Mouse (Mus musculus) midbrain, embryonic 11.5 days (tissue): ENCODE measurements around the gene Slc2a4. TPM values are rescaled to one million over a fixed set of nuclear protein-coding genes. Genes with fewer than 3 reads are reported as not detected.
"Not testable (repeated sequence)": the region's sequence is repeated elsewhere in the genome, so short reads cannot be mapped to it uniquely, and the experiment has no call there.

Source experiments
- ATAC-seq: fragments of 200-750 bp; cut with Nextera tagmentation; 2 replicates; pipeline ENCODE4 v1.8.0; 2017; ENCODE audit warnings: moderate TSS enrichment, moderate library complexity; ENCODE audit not compliant: low FRiP score
- DNase-seq: peaks from one replicate; pipeline ENCODE4 v3.0.0; 2015; ENCODE audit warnings: low spot score; ENCODE audit errors: missing footprints
- H3K27ac ChIP-seq: fragments of 300-500 bp; sonication (generic); 2 replicates; pipeline ENCODE4 v1.5.1; 2014; ENCODE audit warnings: low read depth, low read length
- H3K27me3 ChIP-seq: fragments of 300-500 bp; sonication (generic); 2 replicates; pipeline ENCODE4 v1.6.1; 2014; ENCODE audit warnings: mild to moderate bottlenecking, low read length, moderate library complexity, mixed read lengths; ENCODE audit not compliant: control insufficient read depth, insufficient read depth
- H3K36me3 ChIP-seq: fragments of 300-500 bp; sonication (generic); 2 replicates; pipeline ENCODE4 v1.6.1; 2014; ENCODE audit warnings: mild to moderate bottlenecking, low read length, moderate library complexity, mixed read lengths; ENCODE audit not compliant: control insufficient read depth, insufficient read depth
- H3K4me1 ChIP-seq: fragments of 300-500 bp; sonication (generic); 2 replicates; pipeline ENCODE4 v1.6.1; 2014; ENCODE audit warnings: low read length; ENCODE audit not compliant: control insufficient read depth, insufficient read depth
- H3K4me2 ChIP-seq: fragments of 300-500 bp; sonication (generic); 2 replicates; pipeline ENCODE4 v1.6.1; 2014; ENCODE audit warnings: mild to moderate bottlenecking, moderate library complexity
- H3K4me3 ChIP-seq: fragments of 300-500 bp; sonication (generic); 2 replicates; pipeline ENCODE4 v1.5.1; 2014; ENCODE audit warnings: low read depth, low read length
- H3K9ac ChIP-seq: fragments of 300-500 bp; sonication (generic); 2 replicates; pipeline ENCODE4 v1.6.1; 2014; ENCODE audit warnings: low read length
- H3K9me3 ChIP-seq: fragments of 300-500 bp; sonication (generic); 2 replicates; pipeline ENCODE4 v1.6.1; 2016; ENCODE audit warnings: low read length; ENCODE audit not compliant: control insufficient read depth
- WGBS: fragments of 180-500 bp; shearing (Covaris S2); extraction: QIAGEN DNeasy Blood & Tissue Kit; methylation state at CpG from one replicate; pipeline ENCODE4 v1.1.7; 2014; 5-methylcytosine and 5-hydroxymethylcytosine counted together
- polyA plus RNA-seq: library from polyadenylated mRNA; unstranded; fragments of >200 nt; fragmentation: Nextera tagmentation; extraction: Ambion mirVana; gene quantifications from 2 replicates; pipeline ENCODE4 v1.2.1, GENCODE M21; 2014

The Slc2a4 gene
- polyA plus RNA-seq, 1 experiment from 2014 or later, result 7.8 TPM

DNA sequence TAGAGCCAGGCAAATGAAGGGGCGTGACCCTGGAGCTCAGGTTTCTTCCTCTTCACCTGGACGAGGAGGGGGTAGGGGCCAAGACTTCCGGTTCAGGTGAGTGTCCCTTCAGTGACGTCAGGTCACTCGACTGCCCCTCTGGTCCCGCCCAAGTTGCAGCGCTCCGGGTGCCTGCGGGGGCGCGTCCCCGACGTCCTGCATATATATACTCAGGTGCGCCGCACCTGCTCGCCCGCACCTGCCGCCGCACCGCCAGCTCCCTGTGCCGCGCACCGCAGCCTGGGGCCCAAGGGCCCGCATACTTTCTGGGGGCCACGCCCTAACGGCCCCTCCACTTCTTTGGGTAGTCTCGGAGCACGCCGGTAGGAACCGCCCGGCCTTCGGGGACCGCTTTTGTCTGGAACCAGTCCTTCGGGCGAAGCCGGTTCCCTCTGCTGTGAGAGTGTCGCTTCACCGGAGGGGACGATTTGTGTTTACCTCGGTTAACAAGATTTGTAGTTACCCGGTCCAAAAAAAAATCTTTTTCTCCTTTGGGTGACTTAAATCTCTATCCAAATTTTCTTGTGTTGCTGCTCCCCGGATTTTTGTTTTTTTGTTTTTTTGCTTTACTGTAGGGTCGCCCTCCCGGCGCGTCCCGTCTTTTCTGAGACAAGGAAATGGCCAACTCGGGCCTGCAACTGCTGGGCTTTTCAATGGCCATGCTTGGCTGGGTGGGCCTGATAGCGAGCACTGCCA is 17.4 kb upstream of the Slc2a4 start:
- no peak overlapping the region for H3K4me2 ChIP-seq
- H3K4me3 ChIP-seq, result peak overlapping the region; percentile 16; the same call in 1 of the 2 replicates
- H3K27ac ChIP-seq, result no peak overlapping the region
- peaks cover 12% of the 10 kb centered on the region; the same call in 1 of the 2 replicates for H3K36me3 ChIP-seq
- no peaks in the 10 kb centered on the region for H3K9me3 ChIP-seq
- peaks cover 54% of the 10 kb centered on the region for H3K27me3 ChIP-seq
- ATAC-seq, result no peak
- peaks cover 6% of the 10 kb centered on the region; the same call in 1 of the 2 replicates for H3K4me1 ChIP-seq
- 2% methylated on average over 49 of the region's 49 CpGs for whole genome bisulfite sequencing
- H3K9ac ChIP-seq, result no peak overlapping the region
- peak; percentile 93 for DNase-seq

DNA sequence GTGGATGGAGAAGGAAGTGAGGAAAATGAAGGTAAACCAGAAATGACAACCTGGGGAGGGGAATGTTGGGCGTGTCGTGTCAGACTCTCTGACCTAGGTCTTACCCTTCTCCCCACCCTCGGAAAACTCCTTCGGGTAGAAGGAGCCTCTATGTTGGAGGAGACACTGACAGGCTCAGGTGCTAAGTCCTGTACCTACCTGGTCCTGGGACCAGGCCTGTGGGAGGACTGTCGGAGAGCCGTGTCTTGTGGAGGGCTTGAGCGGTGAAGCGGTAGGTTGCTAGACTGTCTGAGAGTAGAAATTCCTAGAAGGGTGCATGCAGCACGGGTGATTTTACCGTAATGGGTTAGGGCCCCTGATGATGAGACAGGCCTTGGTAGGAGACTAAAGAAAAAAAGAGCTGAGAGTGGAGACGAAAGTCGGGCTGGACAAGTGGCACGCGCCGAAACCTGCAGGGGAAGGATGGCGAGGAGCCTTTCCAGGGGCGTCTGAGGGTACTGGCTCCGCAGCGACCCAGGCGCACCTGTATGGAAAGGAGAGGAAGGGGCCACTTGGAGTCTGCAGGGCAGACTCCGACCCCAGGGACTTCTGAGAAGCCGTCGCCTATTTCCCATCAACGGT is 16.8 kb upstream of the Slc2a4 start, which contains the start of gene Cldn7:
Gene Cldn7, plus strand, starts transcription at position 130 of the 621 bp plus-strand sequence.
- no peak within 1 kb of the TSS for H3K4me3 ChIP-seq
- H3K9me3 ChIP-seq, result no peaks in the 10 kb centered on the region
- no peak within 1 kb of the TSS for H3K9ac ChIP-seq
- peaks cover 6% of the 10 kb centered on the region; the same call in 1 of the 2 replicates for H3K4me1 ChIP-seq
- H3K36me3 ChIP-seq, result peaks cover 7% of the 10 kb centered on the region; the same call in 1 of the 2 replicates
- H3K4me2 ChIP-seq, result no peak within 1 kb of the TSS
- ATAC-seq, result no peak
- peak; percentile 92 for DNase-seq
- H3K27me3 ChIP-seq, result peaks cover 54% of the 10 kb centered on the region
- no peak within 1 kb of the TSS for H3K27ac ChIP-seq
- WGBS, result 13% methylated on average over 24 of the region's 24 CpGs

DNA sequence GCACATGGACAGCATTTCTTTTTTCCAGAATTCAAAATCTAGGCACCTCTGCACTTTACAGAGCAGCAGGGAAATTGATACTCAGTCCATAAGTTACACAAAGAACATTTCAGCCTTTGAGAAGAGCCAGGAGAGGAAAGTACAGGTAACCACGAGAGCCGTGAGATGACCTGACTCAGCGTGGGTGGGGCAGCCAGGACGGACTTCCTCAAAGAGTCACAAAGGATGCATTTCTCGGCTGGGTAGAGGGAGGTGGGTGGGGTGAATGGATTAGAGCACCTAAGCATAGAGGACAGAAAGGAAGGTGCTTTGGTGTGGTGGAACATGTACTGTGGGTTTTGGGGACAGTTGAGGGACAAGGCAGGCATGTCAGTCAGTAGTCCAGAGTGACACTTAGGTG is 13.9 kb upstream of the Slc2a4 start:
- Histone ChIP-seq H3K36me3 (no peaks in the 10 kb centered on the region), H3K4me1 (peaks cover 6% of the 10 kb centered on the region; the same call in 1 of the 2 replicates), H3K27ac (no peak overlapping the region), H3K27me3 (peaks cover 39% of the 10 kb centered on the region), H3K4me3 (no peak overlapping the region), H3K9ac (no peak overlapping the region), H3K9me3 (no peaks in the 10 kb centered on the region), H3K4me2 (no peak overlapping the region)
- ATAC-seq (no peak), DNase-seq (no peak)
- 59% methylated on average over 5 of the region's 5 CpGs for WGBS

DNA sequence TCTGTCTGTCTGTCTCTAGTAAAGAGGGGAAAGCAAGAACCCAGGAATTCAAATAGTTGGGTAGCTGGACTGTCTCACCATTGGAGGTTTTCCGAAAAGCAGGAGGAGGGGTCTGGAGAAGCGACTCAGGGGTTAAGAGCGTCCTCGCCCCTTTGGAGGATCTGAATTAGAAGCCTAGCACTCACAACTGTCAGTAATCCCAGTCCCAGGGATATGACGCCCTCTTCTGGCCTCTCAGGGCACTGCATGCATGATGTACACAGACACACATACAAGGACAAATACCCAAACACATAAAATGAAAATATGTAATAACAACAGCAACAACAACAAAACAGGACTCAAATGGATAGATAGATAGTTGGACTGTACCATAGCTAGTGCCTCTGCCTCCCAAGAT is 12.6 kb upstream of the Slc2a4 start:
- Histone ChIP-seq H3K4me3 (no peak overlapping the region), H3K27me3 (peaks cover 27% of the 10 kb centered on the region), H3K4me2 (no peak overlapping the region), H3K27ac (no peak overlapping the region), H3K9ac (no peak overlapping the region), H3K36me3 (no peaks in the 10 kb centered on the region), H3K9me3 (no peaks in the 10 kb centered on the region), H3K4me1 (0 out of 2 replicates have a peak, but pooled peaks cover 3% of the 10 kb centered on the region)
- DNase-seq (no peak), ATAC-seq (no peak)
- 25% methylated on average over 5 of the region's 5 CpGs for WGBS

DNA sequence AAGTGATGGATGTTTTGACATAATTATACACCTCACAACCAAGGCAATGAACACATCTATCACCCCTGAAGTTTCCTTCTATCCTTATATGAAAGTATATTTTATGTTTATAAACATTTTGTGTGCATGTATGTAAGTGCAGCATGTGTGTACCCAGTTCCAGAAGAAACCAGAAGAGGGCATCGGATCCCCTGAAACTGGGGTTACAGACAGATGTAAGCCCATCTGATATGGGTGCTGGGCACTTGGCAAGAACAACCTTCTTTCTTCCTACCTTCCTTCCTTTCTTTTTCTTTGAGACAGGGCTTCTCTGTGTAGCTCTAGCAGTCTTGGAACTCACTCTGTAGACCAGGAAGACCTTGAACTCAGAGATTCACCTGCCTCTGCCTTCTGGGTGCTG is 8.2 kb upstream of the Slc2a4 start:
- no peaks in the 10 kb centered on the region for H3K27me3 ChIP-seq
- no peak overlapping the region for H3K9ac ChIP-seq
- H3K4me2 ChIP-seq, result no peak overlapping the region
- DNase-seq (no peak), ATAC-seq (no peak)
- H3K9me3 ChIP-seq, result no peaks in the 10 kb centered on the region
- 73% methylated on average over 1 of the region's 1 CpGs for WGBS
- H3K4me3 ChIP-seq, result no peak overlapping the region
- H3K36me3 ChIP-seq, result no peaks in the 10 kb centered on the region
- no peak overlapping the region for H3K27ac ChIP-seq
- H3K4me1 ChIP-seq, result no peaks in the 10 kb centered on the region

DNA sequence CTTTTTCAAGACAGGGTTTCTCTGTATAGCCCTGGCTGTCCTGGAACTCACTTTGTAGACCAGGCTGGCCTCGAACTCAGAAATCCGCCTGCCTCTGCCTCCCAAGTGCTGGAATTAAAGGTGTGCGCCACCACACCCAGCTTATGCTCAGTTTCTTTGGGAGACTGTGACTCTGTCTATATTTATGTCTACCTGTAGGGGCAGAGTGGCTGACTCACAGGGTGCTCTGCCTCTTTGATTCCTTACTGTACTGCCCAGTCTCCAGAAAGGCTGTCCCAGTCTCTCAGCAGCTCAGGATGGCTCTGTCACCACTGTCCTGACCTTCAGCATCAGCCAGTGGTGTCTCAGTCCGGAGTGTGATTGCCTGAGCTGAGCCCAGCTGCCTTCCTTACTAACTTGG is 7.6 kb upstream of the Slc2a4 start:
- not testable (repeated sequence) for H3K36me3 ChIP-seq, H3K4me3 ChIP-seq, H3K4me2 ChIP-seq, H3K27me3 ChIP-seq, H3K4me1 ChIP-seq, ATAC-seq, H3K27ac ChIP-seq, H3K9ac ChIP-seq, H3K9me3 ChIP-seq, DNase-seq
- 81% methylated on average over 4 of the region's 4 CpGs for WGBS

DNA sequence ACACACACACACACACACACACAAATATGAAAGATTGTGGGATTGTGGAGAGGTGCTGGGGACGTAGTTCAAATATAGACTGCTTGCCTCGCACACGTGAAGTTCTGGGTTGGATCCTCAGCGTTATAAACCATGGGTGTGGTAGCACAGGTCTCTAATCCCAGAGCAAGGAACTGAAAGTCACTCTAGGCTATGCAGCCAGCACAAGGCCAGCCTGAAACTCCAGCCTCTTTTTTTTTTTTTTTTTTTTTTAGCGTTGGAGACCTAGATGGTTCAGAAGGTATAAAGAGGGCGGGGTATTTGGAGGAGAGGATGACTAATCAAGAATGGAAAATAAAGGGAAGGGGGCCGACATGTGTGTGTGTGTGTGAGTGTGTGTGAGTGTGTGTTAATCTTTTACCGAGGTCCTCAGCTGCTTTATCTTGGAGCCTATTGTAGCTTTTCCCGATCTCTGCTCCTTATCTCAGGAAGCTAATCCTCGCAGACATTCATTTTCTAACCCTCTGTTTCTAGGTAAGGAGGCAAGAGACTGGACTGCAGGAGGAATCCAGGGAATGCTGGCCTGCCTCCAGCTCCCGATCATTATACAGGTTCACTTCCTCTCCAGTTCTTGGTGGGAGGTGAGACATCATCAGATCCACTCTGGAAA is 5.4 kb upstream of the Slc2a4 start:
- no peak overlapping the region for H3K4me3 ChIP-seq
- no peak for DNase-seq
- ATAC-seq, result no peak
- H3K4me1 ChIP-seq, result peaks cover 4% of the 10 kb centered on the region; the same call in 1 of the 2 replicates
- no peaks in the 10 kb centered on the region for H3K9me3 ChIP-seq
- H3K4me2 ChIP-seq, result no peak overlapping the region
- H3K36me3 ChIP-seq, result no peaks in the 10 kb centered on the region
- WGBS, result 70% methylated on average over 11 of the region's 11 CpGs
- H3K9ac ChIP-seq, result no peak overlapping the region
- H3K27me3 ChIP-seq, result no peaks in the 10 kb centered on the region
- no peak overlapping the region for H3K27ac ChIP-seq

DNA sequence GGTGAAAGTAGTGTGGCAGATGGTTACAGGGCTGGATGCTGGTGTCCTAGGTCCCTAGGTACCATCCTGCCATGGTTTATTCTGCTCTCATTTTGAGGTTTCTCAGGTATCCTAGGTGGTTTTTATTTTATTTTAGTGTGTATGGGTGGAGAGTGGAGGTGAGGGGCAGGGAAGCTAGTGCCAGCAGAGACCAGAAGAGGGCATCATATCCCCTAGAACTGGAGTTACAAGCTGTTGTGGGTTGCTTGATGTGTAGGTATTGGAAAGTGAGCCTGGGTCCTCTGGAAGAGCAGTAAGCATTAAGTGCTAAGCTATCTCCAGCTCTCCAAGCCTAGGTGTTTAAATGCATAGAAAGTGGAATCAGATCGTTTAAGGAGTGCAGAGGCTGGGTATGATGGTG is 4.3 kb upstream of the Slc2a4 start:
- 52% methylated on average over 1 of the region's 1 CpGs for WGBS
- no peak overlapping the region for H3K9ac ChIP-seq
- no peak overlapping the region for H3K27ac ChIP-seq
- no peak overlapping the region for H3K4me3 ChIP-seq
- H3K9me3 ChIP-seq, result no peaks in the 10 kb centered on the region
- ATAC-seq (no peak), DNase-seq (no peak)
- H3K27me3 ChIP-seq, result no peaks in the 10 kb centered on the region
- no peak overlapping the region for H3K4me2 ChIP-seq
- H3K36me3 ChIP-seq, result no peaks in the 10 kb centered on the region
- H3K4me1 ChIP-seq, result peaks cover 9% of the 10 kb centered on the region
